Mouse (Mus musculus): ENCODE results near the gene Pla2g4f.

Pla2g4f gene

GRCm38 (mm10) chr2:120313976-120314375, at the start of gene Pla2g4f:
Pla2g4f (minus strand) TSS chr2:120314165.
- DNase-seq = no peak

GRCm38 (mm10) chr2:120360425-120360824, 46.5 kb upstream of the Pla2g4f start:
- DNase-seq = no peak

DNA sequence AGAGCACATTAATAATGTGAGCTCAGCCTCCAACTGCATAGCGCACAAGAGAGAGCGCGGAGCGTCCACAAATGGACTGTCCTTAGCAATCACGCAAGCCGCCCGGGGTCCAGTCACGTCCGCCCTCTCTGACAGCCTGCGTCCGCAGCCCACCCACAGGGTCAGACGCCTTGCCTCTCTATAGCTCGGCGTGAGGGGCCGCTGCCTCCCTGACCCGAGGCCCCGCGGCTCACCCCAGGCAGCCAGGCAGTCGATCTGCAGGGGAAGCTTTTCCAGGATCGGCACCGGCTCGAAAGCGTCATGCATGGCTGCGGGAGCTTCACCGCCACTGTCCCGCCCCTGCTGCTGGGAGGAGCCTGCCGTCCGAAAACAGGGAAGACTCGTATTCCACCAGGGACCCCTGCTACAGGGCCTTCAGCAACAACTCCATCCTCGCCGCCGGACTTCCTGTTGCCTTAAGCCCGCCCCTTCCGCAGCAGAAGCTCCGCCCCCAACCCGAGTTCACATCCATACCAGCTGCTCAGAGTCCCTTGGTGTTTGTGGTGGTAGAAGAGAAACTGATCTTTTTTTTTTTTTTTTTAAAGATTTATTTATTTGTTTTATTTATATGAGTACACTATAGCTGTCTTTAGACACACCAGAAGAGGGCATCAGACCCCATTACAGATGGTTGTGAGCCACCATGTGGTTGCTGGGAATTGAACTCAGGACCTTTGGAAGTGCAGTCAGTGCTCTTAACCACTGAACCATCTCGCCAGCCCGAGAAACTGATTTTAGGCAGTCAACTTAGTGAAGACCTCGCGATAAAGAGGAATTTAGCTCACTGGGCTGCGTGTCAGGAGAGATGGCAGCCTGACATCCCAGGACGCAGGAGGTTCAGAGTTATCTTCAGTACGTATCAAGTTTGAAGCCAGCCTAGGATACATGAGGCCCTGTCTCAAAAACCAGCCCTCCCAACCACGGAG, 39.0 kb upstream of the Pla2g4f start, which contains the start of gene Vps39:
Gene Vps39 (minus strand): TSS at position 456 of the 965 bp plus-strand sequence.
- peak; percentile 79 for DNase-seq

- no peak for DNase-seq
Measured at GRCm38 (mm10) chr2:120351321-120351720, 37.4 kb upstream of the Pla2g4f start.

DNA sequence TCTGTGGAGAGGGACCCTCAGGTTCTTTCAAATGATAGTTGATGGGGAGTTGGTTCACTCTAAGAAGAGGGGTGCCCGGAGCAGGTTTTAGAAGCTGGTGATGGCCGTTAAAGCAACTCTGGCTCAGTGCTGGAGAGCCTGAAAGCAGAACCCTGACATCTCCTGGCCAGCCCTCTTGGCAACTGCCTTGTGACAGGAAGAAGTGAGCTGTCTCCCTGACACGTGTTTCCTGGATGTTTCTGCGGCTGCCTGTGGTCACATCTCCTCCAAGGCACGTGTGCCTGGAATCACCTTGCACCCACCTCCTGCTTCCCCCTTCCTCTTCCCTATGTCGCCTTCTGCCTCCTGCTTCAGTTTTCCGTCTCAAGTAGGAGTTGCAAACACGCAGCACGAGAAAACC, 34.2 kb upstream of the Pla2g4f start:
- DNase-seq = no peak

DNA sequence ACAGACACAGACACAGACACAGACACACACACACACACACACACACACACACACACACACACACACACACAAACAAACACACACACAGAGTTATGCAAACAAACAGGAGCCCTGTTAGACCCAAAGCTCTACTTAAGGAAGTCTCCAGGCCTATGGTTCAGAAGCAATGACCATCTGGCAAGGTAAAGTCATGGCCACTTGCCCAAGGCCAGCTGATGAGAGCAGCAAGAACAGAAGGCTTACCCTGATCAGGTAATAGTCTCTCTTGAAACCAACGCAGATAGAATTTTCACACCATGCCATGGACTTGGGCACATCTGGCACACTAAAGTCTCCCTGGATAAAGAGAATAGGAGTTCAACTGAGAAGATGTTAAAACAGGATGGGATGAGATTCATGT, 27.8 kb upstream of the Pla2g4f start:
- peak; percentile 38 for DNase-seq

- no peak for DNase-seq
Measured at GRCm38 (mm10) chr2:120337886-120338285, 23.9 kb upstream of the Pla2g4f start.

DNA sequence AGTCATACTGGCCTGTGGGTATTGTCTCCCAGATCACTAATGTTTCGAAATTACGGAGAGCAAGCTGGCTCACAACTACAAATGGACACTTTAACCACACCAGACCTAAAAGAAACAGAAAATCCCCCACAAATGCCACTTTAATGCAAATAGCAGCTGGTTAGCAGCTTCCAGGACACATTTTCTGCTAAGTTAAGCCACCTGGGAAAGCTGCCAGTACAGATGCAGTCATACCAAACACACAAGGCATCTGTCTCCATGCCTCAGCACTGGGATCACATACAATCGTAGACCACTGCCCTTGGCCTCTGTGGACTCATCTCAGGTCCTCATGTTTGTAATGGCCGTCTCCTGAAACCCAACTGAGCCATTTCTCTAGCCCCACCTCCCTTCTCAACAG, 17.6 kb upstream of the Pla2g4f start:
- DNase-seq = no peak

DNA sequence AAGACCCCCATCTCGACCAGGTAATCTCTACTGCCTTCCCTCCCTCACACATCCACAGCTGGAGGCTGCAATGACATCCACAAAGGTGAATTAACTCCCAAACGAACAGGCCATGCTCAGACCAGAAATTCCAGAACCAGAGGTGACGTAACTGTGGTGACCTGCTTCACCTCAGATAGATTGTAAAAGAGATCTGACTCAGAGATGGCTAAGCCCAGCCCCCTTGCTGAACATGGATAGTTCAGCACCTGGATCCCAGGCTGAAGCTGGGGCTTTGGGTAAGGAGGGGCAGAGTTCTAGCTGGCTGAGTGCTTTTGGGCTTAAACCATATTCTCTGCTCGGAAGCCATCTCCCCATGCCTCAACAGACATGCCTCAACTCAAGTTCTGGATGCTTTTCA, 1.1 kb upstream of the Pla2g4f start:
- no peak for DNase-seq

DNA sequence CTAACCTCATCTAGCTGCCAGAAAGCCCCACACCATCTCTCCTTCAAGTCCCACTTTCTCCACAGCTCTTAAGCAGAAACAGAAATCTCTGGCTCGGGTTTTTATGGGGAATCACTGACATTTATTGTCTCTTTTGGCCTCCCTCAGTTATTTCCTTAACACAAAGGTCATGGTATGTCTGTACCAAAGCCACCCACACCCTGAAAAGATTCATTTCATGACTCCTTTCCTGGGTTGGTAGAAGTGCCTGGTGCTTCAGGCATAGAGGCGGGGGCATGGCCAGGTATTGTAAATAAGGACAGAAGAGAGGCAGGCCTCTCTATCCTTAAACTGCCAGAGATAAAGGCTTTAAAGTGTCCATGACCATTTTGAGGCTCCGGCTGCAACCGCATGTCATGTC, 522 bp upstream of the Pla2g4f start:
- DNase-seq = no peak

- no peak for DNase-seq
Measured at GRCm38 (mm10) chr2:120312276-120312825, 1.6 kb downstream of the Pla2g4f start.

DNA sequence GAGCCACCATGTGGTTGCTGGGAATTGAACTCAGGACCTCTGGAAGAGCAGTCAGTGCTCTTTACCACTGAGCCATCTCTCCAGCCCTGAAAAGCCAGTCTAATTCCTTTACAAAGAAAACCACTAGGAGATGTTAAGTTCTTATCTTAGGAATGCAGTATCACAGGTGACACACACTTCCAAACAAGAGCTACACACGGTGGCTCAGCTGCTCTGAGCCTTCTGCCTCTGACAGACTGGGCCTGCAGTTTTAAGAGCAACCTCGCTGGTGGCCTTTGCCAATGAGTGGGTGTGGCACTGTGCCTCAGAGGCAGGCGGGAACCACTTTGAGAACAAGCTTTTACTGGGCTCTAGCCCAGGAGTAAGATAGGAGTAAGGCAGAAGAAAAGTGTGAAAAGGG, 9.9 kb downstream of the Pla2g4f start:
- DNase-seq = no peak

DNA sequence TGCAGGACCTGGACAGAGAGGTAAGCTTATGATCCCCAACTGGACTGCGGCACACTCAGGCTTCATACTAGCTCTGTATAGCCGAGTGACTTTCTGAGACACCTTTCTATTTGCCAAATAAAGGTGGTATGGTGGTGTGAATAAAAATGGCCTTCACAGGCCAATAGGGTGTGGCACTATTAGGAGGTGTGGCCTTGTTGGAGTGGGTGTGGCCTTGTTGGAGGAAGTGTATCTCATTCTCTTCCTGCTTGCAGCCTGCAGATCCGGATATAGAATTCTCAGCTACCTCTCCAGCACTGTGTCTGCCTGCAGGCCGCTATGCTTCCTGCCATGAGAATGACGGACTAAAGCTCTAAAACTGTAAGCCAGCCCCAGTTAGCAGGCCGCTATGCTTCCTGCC, 12.9 kb downstream of the Pla2g4f start:
- no peak for DNase-seq

DNA sequence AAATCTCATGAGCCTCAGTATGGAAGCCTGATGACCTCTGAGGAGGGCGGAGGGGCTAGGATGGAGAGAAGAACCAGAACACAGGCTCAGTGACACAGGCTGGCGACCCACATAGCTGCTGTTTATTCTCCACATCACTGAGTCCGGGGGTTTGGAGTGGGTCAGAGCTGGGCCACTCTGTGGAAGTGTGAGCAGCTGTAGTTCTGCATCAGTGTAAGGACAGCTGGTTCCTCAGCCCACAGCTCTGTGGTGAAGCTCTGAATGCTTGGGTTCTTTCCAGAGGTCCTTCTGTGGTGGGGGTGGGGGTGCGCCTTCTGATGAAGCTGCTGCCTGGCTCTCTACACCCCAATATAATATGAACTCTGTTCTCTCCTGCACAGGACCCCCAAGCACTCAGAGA, 14.1 kb downstream of the Pla2g4f start:
- no peak for DNase-seq

DNA sequence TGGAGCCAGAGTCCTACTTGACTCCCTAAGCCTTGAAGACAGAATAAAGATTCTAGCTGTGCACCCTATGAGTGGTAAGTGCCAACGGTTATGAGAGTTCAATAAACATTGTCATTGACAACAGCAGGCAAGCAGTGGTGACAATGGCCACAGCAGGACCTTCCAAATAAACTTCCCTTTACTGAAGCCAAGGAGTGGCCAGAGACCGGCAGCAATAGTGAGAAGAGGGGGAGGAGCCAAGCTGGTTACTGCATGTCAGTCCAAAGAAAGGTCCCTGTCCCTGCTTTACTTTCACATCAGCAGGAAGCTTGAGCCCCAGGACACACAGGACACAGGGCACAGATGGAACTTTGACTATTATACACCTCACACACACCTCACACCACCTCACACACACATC, 17.8 kb downstream of the Pla2g4f start:
- no peak for DNase-seq

DNA sequence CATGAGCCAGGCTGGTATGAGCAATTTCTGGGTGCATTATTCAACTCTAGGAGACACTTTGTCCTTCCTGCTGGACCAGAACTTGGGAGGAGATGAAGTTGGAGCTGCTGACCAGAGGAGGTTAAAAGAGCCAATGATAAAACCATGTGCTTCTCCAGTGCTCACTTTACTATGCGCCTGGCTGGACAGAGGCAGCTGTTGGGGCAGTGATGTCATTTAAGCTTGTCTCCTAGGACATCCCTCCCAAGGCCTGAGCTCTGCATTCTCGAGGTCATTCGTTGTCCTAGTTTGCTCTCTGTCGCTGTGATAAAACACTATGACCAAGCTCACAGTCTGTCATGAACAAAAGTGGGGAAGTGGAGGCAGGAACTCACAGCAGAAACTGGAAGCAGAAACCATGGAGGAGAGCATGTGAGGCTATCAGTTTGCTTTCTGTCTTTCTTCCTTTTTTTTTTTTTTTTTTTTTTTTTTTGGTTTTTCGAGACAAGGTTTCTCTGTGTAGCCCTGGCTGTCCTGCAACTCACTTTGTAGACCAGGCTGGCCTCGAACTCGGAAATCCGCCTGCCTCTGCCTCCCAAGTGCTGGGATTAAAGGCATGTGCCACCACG, 22.4 kb downstream of the Pla2g4f start:
- no peak for DNase-seq

DNA sequence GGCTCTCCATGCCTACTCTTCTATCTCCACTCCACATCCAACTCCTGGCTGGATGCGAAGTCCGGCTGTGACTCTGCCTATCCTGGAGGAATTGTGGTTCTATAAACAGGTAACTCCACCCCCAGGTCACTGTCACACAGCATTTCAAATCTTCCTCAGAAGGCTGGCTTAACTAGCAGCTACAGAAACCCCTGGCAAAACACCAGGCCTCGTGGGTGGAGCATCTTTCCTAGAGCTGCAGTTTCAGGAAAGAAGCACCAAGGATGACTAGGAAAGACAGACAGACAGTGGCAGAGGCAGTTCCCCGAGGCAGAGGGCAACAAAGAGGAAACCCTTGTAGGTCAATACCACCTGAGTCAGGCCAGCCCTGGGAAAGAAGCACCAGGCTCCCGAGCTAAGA, 25.0 kb downstream of the Pla2g4f start, which contains the start of gene Pla2g4d:
Gene Pla2g4d (minus strand): TSS at position 203 of the 400 bp plus-strand sequence.
- no peak for DNase-seq

- DNase-seq = no peak
Measured at GRCm38 (mm10) chr2:120288401-120288800, 25.6 kb downstream of the Pla2g4f start.

- peak; percentile 39 for DNase-seq
Measured at GRCm38 (mm10) chr2:120285639-120286038, 28.3 kb downstream of the Pla2g4f start.

- DNase-seq = no peak
Measured at GRCm38 (mm10) chr2:120284705-120285104, 29.3 kb downstream of the Pla2g4f start.

GRCm38 (mm10) chr2:120284094-120284493, 29.9 kb downstream of the Pla2g4f start:
- no peak for DNase-seq

- DNase-seq = no peak
Measured at GRCm38 (mm10) chr2:120283550-120283949, 30.4 kb downstream of the Pla2g4f start.

- DNase-seq = no peak
Measured at GRCm38 (mm10) chr2:120281221-120281620, 32.7 kb downstream of the Pla2g4f start.

GRCm38 (mm10) chr2:120279961-120280360, 34.0 kb downstream of the Pla2g4f start:
- DNase-seq = peak; percentile 64

Data from cerebellum, adult 11 months (tissue).